Mouse (Mus musculus) lung, postnatal 36 days (tissue): ENCODE measurements around the gene Tmem107.
"Not testable (repeated sequence)": the region's sequence is repeated elsewhere in the genome, so short reads cannot be mapped to it uniquely, and the experiment has no call there.

Experiments
- DNase-seq: peaks from one replicate; pipeline ENCODE4 v3.0.0; 2022; ENCODE audit warnings: mixed read lengths

Tmem107 gene

DNA sequence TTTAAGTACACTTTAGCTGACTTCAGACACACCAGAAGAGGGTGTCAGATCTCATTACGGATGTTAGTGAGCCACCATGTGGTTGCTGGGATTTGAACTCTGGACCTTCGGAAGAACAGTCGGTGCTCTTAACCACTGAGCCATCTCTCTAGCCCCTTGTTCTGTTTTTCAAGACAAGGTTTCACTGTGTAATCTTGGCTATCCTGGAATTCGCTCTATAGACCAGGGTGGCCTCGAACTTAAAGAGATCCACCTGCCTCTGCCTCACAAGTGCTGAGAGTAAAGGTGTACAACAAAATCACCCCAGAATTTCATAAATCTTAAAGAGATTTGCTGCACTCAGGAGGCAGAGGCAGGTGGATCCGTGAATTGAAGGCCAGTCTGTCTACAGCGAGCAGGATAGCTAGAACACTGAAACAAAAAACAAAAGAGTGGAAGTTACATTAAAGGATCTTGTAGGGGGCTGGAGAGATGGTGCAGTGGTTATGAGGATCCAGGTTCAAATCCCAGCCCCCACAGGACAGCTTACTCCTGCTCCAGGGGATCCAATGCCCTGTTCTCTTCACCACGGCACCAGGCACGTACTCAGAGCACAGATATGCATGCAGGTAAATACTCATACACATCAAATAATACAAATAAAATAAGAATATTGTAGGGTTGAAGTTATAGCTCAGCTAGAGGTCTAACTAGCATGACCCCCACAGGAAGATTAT is 5.3 kb downstream of the Tmem107 start:
- no peak for DNase-seq

DNA sequence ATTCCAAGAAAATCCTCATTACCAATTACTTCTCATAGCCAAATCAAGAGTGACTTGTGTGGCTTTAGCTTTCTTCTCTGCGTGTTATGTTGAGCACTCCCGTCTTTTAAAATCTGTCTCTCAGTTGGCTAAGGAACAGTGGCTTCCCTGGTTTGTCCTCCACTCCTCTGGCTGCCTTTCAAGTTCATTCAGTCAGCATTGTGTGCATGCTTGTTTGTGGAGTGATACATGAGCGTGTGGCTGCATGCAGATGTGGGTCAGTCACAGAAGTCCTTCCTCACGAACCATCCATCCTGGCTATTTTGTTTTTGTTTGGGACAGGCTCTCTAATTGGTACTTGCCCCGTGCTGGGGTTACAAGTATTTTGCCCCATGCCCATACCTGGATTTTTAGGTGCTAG is 6.0 kb downstream of the Tmem107 start:
- no peak for DNase-seq

DNA sequence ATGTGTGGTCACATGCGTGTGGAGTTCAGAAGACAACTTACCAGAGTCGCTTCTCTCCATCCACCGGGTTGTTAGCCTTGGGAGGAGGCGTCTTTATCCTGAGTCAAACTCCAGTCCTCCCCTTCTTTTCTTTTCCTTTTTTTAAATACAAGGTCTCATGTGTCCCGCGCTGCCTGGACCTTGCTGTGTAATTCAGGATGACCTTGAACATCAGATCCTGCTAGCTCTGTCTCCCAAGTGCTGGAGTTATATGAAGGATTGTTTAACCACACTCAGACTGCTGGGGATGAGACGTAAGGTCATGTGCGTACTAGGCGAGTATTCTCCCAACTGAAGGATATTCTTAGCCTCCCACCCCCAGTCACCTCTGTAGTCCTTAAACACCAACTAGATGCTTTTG is 6.7 kb downstream of the Tmem107 start:
- no peak for DNase-seq

DNA sequence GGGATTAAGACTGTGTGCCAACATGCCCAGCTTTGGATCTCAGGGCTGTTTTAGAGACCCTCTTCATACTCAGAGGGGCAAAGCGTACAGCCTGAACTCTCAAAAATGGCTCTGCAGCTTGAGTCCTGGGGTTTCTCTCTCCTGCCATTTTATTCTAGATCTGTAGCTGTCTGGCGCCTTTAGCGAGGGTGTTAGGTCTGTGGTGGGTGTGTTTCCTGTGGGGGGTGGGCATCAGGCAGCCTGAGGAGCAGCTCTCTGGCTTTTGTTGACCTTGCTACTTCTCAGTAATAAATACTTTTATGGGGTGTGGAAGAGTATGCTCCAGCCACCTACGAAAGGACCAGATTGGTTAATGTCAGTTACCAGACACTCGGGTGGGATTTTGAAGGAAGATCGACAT is 7.4 kb downstream of the Tmem107 start:
- DNase-seq, result no peak

DNA sequence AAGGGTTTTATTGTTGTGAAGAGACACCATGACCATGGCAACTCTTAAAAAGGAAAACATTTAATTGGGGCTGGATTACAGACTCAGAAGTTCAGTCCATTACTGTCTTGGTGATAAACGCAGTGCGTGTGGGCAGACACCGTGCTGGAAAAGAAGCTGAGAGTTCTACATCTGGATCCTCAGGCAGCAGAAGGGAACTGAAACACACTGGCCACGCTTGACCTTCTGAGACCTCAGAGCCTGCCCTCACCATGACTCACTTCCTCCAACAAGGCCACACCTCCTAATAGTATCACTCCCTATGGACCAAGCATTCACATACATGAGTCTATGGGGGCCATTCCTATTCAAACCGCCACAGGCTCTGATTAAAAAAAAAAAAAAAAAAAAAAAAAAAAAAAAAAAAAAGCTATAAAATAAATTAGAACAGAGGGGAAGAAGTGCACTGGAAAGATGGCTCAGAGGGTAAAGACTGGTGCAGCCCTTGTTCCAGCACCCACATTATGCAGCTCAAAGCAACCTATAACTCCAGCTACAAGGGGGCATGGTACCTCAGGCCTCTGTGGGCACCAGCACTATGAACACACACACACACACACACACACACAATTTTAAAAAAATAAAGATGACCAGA is 8.3 kb downstream of the Tmem107 start:
- DNase-seq, result peak; percentile 66

DNA sequence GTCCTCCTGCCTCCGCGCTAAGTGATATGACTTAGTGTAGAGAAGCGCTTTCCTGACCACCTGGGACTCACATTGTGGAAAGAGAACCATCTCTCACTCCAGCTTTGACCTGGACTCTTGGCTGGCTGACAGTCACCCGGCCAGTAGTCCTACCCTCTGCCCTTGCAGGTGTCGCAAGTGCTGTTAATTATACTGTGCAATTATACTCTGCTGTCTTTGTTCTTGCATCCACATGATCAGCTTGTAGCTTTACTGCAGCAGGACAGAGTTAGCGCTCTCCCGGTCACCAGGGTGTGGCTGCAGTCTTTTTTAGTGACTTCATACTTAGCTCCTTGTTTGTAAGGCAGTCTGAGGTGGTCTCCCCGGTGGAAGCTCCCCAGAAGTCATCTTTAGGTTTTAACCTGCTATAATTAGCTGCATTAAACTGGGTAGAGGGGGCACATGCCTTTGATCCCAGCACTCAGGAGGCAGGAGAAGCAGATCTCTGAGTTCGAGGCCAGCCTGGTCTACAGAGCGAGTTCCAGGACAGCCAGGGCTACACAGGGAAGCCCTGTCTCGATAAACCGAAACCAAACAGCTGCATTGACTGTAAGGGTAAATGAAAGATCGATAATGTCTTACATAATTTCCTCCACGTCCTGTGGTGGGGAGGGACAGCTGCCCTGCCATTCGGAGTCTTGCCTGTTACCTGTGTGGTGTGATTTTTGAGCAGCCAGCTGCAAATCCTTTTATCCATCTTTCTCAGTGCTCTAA is 9.7 kb downstream of the Tmem107 start:
- no peak for DNase-seq

DNA sequence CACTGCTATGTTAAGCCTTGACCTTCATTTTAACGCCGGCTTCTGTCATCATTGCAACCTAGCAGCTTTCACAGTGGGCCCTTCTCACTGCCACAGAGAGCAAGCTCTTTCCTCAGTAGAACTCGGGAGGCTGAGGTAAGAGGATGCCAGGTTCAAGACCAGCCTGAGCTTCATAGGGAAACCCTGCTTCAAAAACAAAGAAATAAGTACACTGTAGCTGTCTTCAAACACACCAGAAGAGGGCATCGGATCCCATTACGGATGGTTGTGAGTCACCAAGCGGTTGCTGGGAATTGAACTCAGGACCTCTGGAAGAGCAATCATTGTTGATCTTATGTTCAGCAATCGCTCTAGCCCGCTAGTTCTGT is 10.2 kb downstream of the Tmem107 start:
- DNase-seq, result no peak

DNA sequence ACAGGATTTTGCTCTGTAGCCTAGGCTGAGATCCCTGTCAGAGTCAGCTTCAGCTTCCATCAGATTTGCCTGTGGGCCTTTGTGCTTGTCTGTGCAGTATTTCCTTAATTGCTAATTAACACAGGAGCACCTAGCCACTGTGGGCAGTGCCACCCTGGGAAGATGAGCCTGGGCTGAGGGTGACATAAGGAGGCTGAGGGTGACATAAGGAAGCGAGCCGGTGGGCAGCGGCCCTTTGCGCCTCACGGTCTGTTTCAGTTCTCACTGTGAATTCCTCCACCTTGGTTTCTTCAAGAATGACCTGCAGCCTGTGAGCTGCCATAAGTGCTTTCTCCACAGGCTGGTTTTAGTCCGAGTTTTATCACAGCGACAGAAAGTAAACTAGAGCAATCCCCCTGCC is 11.0 kb downstream of the Tmem107 start:
- no peak for DNase-seq

DNA sequence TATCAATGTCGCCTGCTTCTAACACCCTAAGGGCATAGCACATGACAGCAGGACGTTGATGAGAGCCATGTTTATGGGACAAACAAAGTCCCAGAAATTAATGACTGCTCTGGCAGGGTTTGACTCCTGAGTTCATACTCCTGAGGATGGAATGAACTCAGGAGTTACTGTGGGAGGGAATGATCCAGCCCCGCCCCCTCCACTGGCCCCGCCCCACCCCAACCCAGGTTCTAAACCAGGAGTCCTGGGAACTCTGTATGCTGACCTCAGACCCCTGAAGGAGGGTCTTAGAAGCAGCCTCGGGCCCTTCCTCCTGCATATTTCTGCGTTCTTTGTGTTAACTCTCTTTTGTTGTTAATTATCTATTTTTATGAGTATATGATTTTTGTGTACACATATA is 15.0 kb downstream of the Tmem107 start:
- DNase-seq, result no peak

DNA sequence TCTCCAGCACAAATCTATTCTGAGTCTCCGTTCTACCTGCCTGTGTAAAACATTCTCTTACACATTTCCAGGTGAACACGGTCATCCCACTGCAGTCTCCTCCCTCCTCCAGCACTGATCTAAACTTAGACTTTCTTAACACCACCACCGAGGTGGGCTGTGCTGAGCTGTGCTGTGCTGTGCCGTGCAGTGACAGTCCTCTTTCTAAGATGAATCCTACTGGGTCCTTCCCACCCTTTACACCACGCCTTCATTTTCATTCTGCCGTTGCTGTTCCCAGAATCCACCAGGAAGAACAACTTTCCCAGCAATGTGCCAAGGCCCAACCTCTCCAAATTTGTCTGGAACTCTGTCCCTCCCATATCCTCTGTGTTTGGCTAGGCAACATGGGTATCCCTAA is 15.8 kb downstream of the Tmem107 start:
- no peak for DNase-seq

DNA sequence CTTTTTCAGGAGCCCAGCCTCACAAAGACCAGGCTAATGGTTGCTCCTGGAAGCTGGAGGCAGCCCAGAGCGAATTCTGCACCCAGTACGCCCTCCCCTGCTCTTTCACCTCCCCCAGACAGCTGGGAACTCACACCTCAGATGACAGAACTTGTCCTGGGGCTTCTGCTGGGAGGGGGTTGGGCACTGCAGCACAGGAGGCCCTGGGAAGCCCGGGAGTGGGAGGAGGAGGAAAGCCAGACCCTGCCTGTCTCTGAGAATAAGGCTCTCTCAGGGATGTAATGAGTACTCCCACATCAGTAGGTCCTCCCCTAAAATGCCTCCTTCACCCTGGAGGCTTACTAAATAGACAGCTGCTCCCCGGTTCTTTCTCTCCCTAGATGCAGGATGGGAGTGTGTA is 16.5 kb downstream of the Tmem107 start:
- DNase-seq, result no peak

DNA sequence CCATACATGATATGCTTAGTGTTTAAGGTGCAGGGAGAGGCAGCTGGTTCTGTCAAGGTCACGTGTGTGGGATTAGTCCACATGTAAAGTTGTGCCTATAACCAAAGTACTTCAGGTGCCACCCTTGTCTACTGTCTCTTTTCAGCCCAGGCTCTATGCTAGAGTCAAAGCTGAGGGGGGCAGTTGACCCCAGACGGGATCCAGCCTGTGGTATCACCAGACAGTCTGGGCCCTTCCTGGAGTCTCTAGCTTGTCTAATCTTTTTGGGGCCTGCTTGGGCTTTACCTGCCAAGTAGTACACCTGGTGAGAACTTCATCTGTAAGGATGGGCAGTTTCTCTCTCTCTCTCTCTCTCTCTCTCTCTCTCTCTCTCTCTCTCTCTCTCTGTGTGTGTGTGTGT is 17.0 kb downstream of the Tmem107 start:
- no peak for DNase-seq

DNA sequence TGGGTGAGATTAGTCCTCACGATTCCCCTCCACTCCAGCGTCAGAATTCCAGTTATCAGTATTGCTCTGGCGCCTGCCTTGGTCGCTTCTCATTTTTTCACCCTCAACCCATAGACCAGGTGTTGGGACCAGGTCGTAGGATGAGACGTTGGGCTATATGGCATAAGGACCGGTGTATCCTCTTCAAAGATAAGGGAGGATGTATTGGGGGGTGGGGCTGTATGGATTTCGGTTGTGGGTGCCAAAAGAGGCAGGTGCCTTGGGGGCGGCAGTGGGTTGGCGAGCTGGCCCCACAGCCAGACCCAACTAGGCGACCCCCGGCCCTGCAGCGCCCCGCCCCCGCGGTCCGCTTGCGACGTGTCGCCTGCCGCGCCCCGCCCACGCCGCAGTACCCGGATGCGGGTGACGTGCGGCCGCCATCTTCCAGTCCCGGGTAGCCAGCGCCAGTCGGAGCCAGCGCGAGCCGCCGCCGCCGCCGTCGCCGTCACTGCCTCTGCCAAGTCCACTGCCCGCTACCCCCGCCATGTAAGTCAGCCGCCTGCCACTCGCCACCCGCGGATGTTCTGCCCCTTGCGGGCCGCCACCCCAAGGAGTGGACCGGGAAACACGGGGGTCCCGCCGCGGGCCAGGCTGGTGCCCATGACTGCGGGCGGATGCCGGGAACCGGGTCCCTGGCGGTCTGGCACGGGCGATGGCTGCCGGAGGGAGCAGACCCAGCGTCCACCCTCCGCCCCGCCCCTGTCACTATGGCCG is 17.7 kb downstream of the Tmem107 start, which contains the start of gene Vamp2:
Gene Vamp2 (plus strand): TSS at position 388 of the 753 bp plus-strand sequence.
- peak; percentile 93 for DNase-seq

DNA sequence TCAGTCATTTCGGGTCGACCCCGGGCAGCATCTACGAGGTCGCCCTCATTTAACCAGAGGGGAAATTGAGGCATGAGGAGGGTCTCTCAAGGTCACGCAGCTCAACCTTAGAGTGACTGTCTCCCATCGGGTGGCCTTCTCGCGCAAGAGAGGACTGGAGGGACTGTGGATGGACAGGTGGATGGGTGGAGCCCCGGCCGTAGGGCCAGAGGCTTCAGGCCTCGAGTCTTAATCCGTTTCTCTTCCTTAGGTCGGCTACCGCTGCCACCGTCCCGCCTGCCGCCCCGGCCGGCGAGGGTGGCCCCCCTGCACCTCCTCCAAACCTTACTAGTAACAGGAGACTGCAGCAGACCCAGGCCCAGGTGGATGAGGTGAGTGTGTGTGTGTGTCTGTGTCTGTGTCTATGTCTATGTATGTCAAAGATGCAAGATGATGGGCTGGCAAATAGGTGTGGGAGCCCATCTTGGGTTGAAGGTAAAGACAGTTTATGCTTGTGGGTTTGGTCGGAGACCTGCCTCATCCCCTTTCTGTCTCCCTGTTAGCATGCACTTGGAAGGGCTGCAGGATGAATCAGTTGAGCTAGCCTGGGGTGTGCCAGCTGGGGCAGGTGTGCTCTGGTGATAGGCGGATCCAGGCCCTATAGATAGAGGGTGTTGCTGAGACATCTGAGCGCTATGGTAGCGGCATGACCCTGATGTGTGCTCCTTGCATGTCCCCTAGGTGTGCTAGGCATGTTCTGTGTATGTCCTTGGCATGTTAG is 18.4 kb downstream of the Tmem107 start:
- DNase-seq, result no peak

DNA sequence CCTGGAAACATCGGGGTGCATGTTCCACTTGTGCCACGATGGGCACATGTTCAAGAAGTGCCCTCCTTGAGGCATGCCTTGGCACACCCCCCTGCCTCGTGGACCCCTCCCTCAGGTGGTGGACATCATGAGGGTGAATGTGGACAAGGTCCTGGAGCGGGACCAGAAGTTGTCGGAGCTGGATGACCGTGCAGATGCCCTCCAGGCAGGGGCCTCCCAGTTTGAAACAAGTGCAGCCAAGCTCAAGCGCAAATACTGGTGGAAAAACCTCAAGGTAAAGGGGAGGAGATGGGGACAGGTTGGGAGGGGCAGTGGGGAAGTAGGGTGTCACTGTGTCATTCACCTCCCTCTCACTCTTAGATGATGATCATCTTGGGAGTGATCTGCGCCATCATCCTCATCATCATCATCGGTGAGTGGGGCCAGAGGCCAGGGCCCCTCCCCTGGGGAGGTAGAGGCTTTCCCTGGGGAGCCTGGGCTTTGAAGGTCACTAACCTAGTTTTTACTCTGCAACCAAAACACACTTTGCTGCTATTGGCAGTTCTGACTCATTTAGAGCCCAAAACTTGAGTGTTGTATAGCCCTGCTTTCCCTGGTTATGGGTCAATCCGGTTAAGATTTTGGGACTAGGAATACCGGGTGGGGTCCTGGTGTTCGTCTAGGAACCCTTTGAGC is 19.1 kb downstream of the Tmem107 start:
- DNase-seq, result no peak

DNA sequence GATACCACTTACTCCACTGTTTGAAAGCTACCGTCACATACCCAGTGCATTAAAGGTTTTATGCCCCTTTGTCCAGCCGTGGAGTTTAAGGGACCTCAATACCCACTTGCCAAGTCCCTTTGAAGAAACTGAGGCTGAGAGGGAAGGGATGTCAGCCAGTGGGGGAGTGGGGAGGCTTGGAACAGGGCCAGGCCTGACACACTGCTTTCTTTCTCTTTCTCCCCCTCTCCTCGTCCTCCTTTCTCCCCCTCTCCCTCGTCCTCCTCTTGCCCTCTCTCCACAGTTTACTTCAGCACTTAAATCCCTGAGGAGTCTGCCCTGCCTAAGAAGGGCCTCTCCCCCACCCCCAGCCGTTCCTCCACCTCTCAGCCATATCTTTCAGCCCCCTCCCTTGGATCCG is 19.8 kb downstream of the Tmem107 start:
- DNase-seq, result no peak

DNA sequence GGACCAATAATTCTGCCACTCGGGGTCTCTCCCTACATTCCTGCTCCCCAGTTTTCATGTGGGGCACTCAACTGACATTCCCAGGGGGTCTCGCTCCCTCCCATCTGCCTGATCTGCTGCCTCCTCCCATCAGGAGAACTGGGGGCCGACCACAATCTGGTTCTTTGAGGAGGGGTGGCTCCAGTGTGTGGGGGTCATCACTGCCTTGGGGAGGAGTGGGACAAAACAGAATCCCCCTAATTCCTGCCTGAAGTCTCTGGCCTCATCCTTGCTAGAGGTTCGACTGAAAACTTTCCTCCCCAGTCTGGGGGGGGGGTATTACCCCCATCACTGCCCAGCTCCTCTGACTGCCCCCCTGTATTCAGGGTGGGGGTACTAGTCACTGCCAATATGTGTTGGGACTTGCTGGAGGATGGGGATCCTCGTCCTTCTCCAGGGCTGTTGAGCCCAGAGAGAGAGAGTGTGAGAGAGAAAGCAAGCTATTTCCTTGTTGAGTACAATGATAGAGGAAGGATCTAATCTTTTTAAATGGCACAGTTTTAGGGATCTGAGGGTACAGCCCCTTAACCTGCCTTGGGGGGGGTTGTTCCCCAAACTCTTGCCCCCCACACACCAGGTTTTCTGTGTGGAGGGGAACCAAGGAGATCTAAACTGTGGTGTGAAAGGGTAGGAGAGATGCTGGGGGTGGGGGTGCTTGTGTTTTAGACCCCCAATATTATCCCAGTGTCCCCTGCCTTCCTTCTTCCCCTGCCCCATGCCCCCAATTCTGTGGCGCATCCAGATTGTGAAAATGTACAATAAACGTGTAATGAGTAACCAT is 21.2 kb downstream of the Tmem107 start:
- no peak for DNase-seq

DNA sequence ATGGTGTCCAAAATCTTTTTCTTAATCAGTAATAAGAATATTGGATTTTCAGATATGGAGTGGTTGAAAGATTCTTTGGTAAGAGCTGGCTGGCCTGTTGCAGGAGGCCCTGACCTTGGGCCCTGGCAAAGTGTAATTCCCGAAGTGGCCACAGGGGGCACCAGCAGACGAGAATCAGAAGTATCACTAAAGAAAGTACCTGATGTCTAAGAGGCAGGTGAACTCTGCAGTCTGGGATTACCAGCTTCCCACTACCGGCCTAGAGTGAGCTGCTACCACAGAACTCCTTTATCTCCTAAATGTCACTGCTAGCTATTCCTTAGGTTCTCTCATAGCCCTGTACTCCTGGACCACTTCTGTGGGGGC is 21.8 kb downstream of the Tmem107 start:
- peak; percentile 97 for DNase-seq

DNA sequence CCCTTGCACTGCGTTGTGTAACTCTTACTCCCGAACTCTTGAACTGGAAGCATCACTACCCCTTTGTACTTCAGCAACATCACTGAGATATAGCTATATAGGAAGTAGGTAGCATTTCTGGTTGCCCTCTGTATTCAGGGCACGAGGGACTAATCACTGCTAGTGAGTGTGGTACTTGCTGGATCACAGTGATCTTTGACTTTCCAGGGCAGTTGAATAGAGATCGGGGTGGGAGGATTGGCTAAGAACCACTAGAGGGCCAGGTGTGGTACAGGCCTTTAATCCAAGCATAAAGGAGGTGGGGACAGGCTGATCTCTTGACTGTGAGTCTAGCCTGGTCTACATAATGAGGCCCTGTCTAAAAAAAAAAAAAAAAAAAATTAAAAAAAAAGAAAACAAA is 22.3 kb downstream of the Tmem107 start:
- no peak for DNase-seq

DNA sequence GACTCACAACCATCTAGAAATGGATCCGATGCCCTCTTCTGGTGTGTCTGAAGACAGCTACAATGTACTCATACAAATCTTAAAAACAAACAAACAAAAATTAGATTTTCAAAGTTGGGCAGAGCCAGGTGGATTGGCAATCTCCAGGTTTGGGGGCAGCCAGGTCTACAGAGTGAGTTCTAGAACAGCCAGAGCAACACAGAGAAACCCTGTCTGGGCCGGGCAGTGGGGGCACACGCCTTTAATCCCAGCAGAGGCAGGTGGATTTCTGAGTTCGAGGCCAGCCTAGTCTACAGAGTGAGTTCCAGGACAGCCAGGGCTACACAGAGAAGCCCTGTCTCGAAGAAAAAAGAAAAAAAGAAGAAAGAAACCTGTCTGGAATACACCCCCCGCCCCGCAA is 23.2 kb downstream of the Tmem107 start:
- not testable (repeated sequence) for DNase-seq
